Mouse (Mus musculus): ENCODE measurements around the gene Speer2. TPM values are rescaled to one million over a fixed set of nuclear protein-coding genes. Genes with fewer than 3 reads are reported as not detected.

Gene Speer2
- 136 TPM for polyA plus RNA-seq (2014; fragmentation: Illumina TruSeq; extraction: RNeasy Lipid Tissue Mini Kit (QIAGEN cat#74804); ENCODE audit: low read depth, low replicate concordance)

DNA sequence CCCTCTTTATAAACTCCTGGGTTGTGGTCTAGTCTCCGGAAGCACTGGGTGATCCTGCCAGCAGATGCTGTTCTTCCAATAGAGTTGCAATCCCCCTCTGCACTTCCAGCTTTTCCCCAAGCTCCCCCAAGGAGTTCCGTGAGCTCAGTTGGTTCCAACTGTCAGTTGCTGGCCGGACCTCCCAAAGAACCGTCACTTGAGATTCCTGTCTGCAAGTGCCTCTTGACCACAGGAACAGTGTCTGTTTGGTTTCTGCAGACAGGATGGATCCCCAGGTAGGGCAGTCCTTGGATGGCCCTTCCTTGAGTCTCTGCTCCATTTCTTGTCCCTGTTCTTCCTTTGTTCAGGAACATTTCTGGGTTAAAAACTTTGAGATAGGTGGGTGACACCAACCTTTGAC lies at the start of gene Speer2:
Gene Speer2, minus strand, starts transcription at position 101 of the 400 bp plus-strand sequence.

